8 mouse cellular contexts compared by ENCODE assay signal in the genomic region with DNA sequence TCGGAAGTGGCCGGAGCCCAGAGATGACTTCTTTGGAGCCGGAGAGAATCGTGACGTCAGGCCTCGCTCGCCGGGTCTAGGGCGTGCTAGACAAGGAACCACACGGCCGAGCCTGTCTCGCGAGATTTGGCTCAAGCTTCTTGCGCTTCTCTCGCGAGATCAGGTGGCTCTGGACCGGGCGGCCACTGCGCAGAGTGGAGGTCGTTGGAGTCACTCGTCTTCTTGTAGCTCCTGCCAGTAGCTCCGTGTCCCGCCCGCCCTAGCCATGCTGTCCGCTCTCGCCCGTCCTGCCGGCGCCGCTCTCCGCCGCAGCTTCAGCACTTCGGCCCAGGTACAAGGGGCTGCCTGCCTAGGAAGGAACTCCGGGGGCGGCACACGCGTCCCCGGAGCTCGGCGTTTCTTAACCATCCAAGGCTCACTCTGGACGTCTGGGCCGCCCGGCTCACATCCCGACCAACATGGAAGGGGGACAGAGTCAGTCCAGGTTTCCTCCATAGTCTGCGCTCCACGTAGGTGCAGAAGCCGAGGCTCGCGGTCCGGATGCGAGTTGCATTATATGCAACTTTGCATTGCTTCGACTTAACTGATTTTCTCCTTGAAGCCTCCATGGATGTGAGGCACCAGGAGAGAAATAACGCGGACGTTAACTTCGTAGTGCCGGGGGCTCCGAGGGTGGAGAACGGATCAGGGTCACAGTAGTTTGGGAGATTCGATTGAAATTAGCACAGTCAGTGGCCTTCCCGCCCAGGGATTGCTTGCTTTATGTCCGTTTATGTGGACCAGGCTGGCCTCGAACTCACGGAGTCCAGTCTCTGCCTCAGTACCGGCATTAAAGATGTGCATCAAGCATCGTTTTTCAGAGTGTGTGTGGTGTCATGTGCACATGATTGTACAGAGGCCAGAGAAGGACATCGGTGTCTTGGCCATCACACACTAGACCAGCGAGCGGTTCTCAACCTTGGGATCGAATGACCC. TPM values are rescaled to one million over a fixed set of nuclear protein-coding genes. Genes with fewer than 3 reads are reported as not detected.
DNase-seq lines count a peak whose midpoint lies in the region; ATAC-seq lines count a peak whose summit lies in the region.

Gene Mdh2 (plus strand): TSS at position 10 of the 975 bp plus-strand sequence.

- H3K4me1 ChIP-seq in intestine, embryonic 14.5 days (replicated peaks; ENCODE audit: control insufficient read depth, insufficient read depth, low read length) = peaks cover 15% of the 10 kb centered on the region

- DNase-seq in adrenal gland, adult 18-20 months (ENCODE audit: low spot score in 2 of 2) = peak; percentile 97
- DNase-seq in embryo, embryonic 11 days = peak; percentile 100
- DNase-seq in gastrocnemius, postnatal 25 days = peak; percentile 99
- peak; percentile 99 for DNase-seq in intestine, embryonic 14.5 days (ENCODE audit: low spot score)
- DNase-seq in left cerebral cortex, postnatal 14 days (ENCODE audit: low spot score in 2 of 2) = peak; percentile 100
- DNase-seq in mesoderm, embryonic 11.5 days (ENCODE audit: low read depth, low spot score) = peak; percentile 100
- peak; percentile 99 to 100 for DNase-seq in right cerebral cortex, postnatal 36 days (ENCODE audit: low spot score in 2 of 2)
- peak; percentile 100 for DNase-seq in yolk sac, embryonic 10.5 days (ENCODE audit: low spot score)

- peak within 1 kb of the TSS; percentile 83 for H3K27ac ChIP-seq in intestine, embryonic 14.5 days (ENCODE audit: low read depth)

- H3K27me3 ChIP-seq in intestine, embryonic 14.5 days (replicated peaks; ENCODE audit: control insufficient read depth, insufficient read depth, low read length) = no peaks in the 10 kb centered on the region

- ATAC-seq in intestine, embryonic 14.5 days (replicated peaks; ENCODE audit: low FRiP score, low TSS enrichment, low read depth) = peak; percentile 97

- H3K36me3 ChIP-seq in intestine, embryonic 14.5 days (ENCODE audit: control insufficient read depth, insufficient read depth, low read length) = peaks cover 13% of the 10 kb centered on the region

- peak within 1 kb of the TSS; percentile 84 for H3K4me2 ChIP-seq in intestine, embryonic 14.5 days (ENCODE audit: low read length)

- 1% methylated on average over 70 of the region's 70 CpGs for WGBS in intestine, embryonic 14.5 days

- H3K4me3 ChIP-seq in intestine, embryonic 14.5 days (ENCODE audit: low read depth, low read length) = peak within 1 kb of the TSS; percentile 87

- intact Hi-C loops in left cerebral cortex, postnatal 14 days (cut with DNase I) = no loop called here

- no peaks in the 10 kb centered on the region for H3K9me3 ChIP-seq in intestine, embryonic 14.5 days (ENCODE audit: control insufficient read depth, low read length)

- peak within 1 kb of the TSS; percentile 94 for H3K9ac ChIP-seq in intestine, embryonic 14.5 days (ENCODE audit: low read length)

RNA-seq across cellular contexts. Expression of gene Mdh2, which starts in this region (rescaled TPM):
- total RNA-seq in adrenal gland, adult 18-20 months (2021) = 100 to 1,000 TPM; 474 to 759 TPM
- total RNA-seq in gastrocnemius, postnatal 25 days (2021) = 1,000 to 10,000 TPM; 1,176 to 1,179 TPM
- 597 and 634 TPM in 2 replicates for polyA plus RNA-seq in intestine, embryonic 14.5 days (2014; fragmentation: Nextera tagmentation; extraction: Ambion mirVana)
- total RNA-seq in left cerebral cortex, postnatal 14 days (2021) = 100 to 1,000 TPM; 472 to 478 TPM

Comparison
In these comparisons a context has a peak if more than half of its experiments do, and no peak if none do; other contexts are left out.
1. Peak in every context shown above with its lines: DNase-seq, ATAC-seq, H3K4me3 ChIP-seq and H3K27ac ChIP-seq.